Mouse (Mus musculus) granulocyte monocyte progenitor cell, adult 5-6 weeks (primary cell): ENCODE data around the gene Mxi1. TPM values are rescaled to one million over a fixed set of nuclear protein-coding genes. Genes with fewer than 3 reads are reported as not detected.

ENCODE experiments used
- ATAC-seq: replicated peaks from 2 replicates; pipeline ENCODE4 v1.8.0; 2016; ENCODE audit warnings: mild to moderate bottlenecking, moderate TSS enrichment, inconsistent platforms; ENCODE audit not compliant: poor library complexity, severe bottlenecking
- total RNA-seq, 2 experiments: library from RNA; stranded (forward) in 1 of 2; stranded (reverse) in 1 of 2; fragments of 200-712, 200-1000 nt in 1 of 2; fragments of >200 nt in 1 of 2; fragmentation: Nextera tagmentation in 1 of 2; gene quantifications; 2 replicates each; pipeline ENCODE4 v1.2.3; 2014 to 2017

Gene Mxi1
- total RNA-seq, 2 experiments from 2014 or later = 28.2 to 54.9 TPM

GRCm38 (mm10) chr19:53414650-53415049, 104.3 kb downstream of the Mxi1 start:
- ATAC-seq = no peak

GRCm38 (mm10) chr19:53415198-53415597, 104.9 kb downstream of the Mxi1 start:
- no peak for ATAC-seq

- peak; percentile 15; the same call in 1 of the 2 replicates for ATAC-seq
Measured at GRCm38 (mm10) chr19:53419834-53420233, 109.5 kb downstream of the Mxi1 start.

- ATAC-seq = peak; percentile 52
Measured at GRCm38 (mm10) chr19:53420924-53421582, 110.7 kb downstream of the Mxi1 start.

- ATAC-seq = peak; percentile 7
Measured at GRCm38 (mm10) chr19:53421583-53422188, 111.4 kb downstream of the Mxi1 start.

GRCm38 (mm10) chr19:53422358-53423308, 112.3 kb downstream of the Mxi1 start:
- no peak for ATAC-seq

- ATAC-seq = peak; percentile 30
Measured at GRCm38 (mm10) chr19:53423341-53423753, 113.0 kb downstream of the Mxi1 start.

- peak; percentile 6; the same call in 1 of the 2 replicates for ATAC-seq
Measured at GRCm38 (mm10) chr19:53423816-53424465, 113.6 kb downstream of the Mxi1 start.

- peak; percentile 57 for ATAC-seq
Measured at GRCm38 (mm10) chr19:53424629-53425028, 114.3 kb downstream of the Mxi1 start.

Other genes starting within 250 kb of the Mxi1 start
- 30.2 and 57.5 TPM in 2 replicates for gene Add3, start 170.1 kb upstream of the Mxi1 start, total RNA-seq (2014; fragmentation: Nextera tagmentation)
- gene Add3, start 170.1 kb upstream of the Mxi1 start, total RNA-seq (2017) = 39.5 and 43.3 TPM in 2 replicates
- not detected in 2 replicates for gene Gm10197, start 61.2 kb downstream of the Mxi1 start, total RNA-seq (2014; fragmentation: Nextera tagmentation)
- gene Gm10197, start 61.2 kb downstream of the Mxi1 start, total RNA-seq (2017) = not detected in 2 replicates
- 47.7 and 54.6 TPM in 2 replicates for gene Smndc1, start 80.1 kb downstream of the Mxi1 start, total RNA-seq (2014; fragmentation: Nextera tagmentation)
- gene Smndc1, start 80.1 kb downstream of the Mxi1 start, total RNA-seq (2017) = 31.1 and 33.4 TPM in 2 replicates
- 1.5 and 4.0 TPM in 2 replicates for gene Dusp5, start 218.6 kb downstream of the Mxi1 start, total RNA-seq (2014; fragmentation: Nextera tagmentation)
- gene Dusp5, start 218.6 kb downstream of the Mxi1 start, total RNA-seq (2017) = 4.2 TPM in 2 replicates